Mouse (Mus musculus) liver, embryonic 15.5 days (tissue): ENCODE measurements around the gene Phldb1. TPM values are rescaled to one million over a fixed set of nuclear protein-coding genes. Genes with fewer than 3 reads are reported as not detected.

Source experiments
- ATAC-seq: fragments of 200-750 bp; cut with Nextera tagmentation; 2 replicates; pipeline ENCODE4 v1.8.0; 2017; ENCODE audit warnings: moderate number of reproducible peaks, mild to moderate bottlenecking, moderate library complexity; ENCODE audit not compliant: insufficient read depth
- H3K27ac ChIP-seq: fragments of 300-500 bp; sonication (generic); replicated peaks from 2 replicates; pipeline ENCODE4 v1.5.1; 2015; ENCODE audit warnings: mild to moderate bottlenecking, inconsistent platforms
- H3K27me3 ChIP-seq: fragments of 300-500 bp; sonication (generic); 2 replicates; pipeline ENCODE4 v1.6.1; 2015; ENCODE audit warnings: mild to moderate bottlenecking, inconsistent platforms
- H3K36me3 ChIP-seq: fragments of 300-500 bp; sonication (generic); replicated peaks from 2 replicates; pipeline ENCODE4 v1.6.1; 2015; ENCODE audit warnings: moderate library complexity, mild to moderate bottlenecking, inconsistent platforms
- H3K4me1 ChIP-seq: fragments of 300-500 bp; sonication (generic); replicated peaks from 2 replicates; pipeline ENCODE4 v1.6.1; 2015; ENCODE audit warnings: inconsistent platforms
- H3K4me2 ChIP-seq: fragments of 300-500 bp; sonication (generic); 2 replicates; pipeline ENCODE4 v1.6.1; 2015; ENCODE audit warnings: moderate library complexity, mild to moderate bottlenecking, inconsistent platforms
- H3K4me3 ChIP-seq: fragments of 300-500 bp; sonication (generic); replicated peaks from 2 replicates; pipeline ENCODE4 v1.5.1; 2015; ENCODE audit warnings: mild to moderate bottlenecking, inconsistent platforms
- H3K9ac ChIP-seq: fragments of 300-500 bp; sonication (generic); 2 replicates; pipeline ENCODE4 v1.6.1; 2015; ENCODE audit warnings: moderate library complexity, mild to moderate bottlenecking, inconsistent platforms
- H3K9me3 ChIP-seq: fragments of 300-500 bp; sonication (generic); replicated peaks from 2 replicates; pipeline ENCODE4 v1.6.1; 2016; ENCODE audit warnings: inconsistent platforms
- WGBS: fragments of 180-500 bp; shearing (Covaris S2); methylation state at CpG from one replicate; pipeline ENCODE4 v1.1.7; 2015; ENCODE audit warnings: mixed read lengths; ENCODE audit not compliant: insufficient replicate concordance; 5-methylcytosine and 5-hydroxymethylcytosine counted together
- polyA plus RNA-seq: library from polyadenylated mRNA; unstranded; fragments of >200 nt; fragmentation: Nextera tagmentation; extraction: Ambion mirVana; gene quantifications from 2 replicates; pipeline ENCODE4 v1.2.1, GENCODE M21; 2015

Gene Phldb1
- polyA plus RNA-seq, 1 experiment from 2014 or later = 2.5 TPM

DNA sequence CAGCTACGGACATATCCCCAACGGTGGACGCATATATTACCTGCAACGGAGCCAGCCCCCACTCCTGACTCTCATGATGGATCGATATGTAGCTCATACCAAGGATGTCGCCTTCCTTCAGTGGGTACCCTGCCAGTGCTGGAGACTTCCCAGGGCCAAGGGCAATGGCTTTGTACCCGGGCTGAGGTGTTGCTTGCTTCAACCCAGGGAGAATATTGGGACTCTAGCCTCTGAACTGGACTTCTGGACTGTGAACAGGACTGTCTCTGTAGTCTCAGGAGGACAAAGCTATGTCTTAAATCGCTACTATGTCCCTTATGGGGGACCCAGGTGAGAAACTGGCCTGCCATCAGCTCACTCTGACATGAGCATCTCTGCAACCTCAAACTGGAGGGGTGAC is 52.0 kb downstream of the Phldb1 start:
- Histone ChIP-seq H3K27me3 (no peaks in the 10 kb centered on the region), H3K27ac (no peak overlapping the region), H3K4me3 (no peak overlapping the region), H3K4me2 (no peak overlapping the region), H3K9ac (no peak overlapping the region), H3K9me3 (no peaks in the 10 kb centered on the region), H3K4me1 (no peaks in the 10 kb centered on the region), H3K36me3 (no peaks in the 10 kb centered on the region)
- 72% methylated on average over 8 of the region's 8 CpGs for WGBS
- ATAC-seq = no peak

DNA sequence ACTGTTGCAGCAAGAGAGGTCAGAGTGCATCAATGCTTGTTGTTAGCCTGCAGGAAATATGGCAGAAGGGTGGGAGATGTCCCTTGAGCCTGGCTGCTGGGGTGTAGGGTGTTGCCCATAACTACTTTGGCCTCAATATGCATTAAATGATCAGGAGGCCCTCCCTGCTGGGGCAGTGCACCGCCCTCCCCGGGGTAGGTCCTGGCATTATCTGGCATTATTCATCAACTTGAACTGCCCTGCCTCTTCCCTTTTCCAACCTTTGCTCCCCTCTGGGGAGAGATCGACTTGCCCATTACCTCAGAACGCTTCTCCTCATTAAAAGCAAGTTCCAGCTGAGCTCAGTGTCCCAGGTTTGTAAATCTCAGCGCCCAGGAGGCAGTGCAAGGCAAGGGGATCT is 55.4 kb downstream of the Phldb1 start:
- Histone ChIP-seq H3K27ac (no peak overlapping the region), H3K36me3 (no peaks in the 10 kb centered on the region), H3K9ac (no peak overlapping the region), H3K9me3 (no peaks in the 10 kb centered on the region), H3K4me2 (no peak overlapping the region), H3K4me3 (no peak overlapping the region), H3K27me3 (no peaks in the 10 kb centered on the region), H3K4me1 (no peaks in the 10 kb centered on the region)
- 56% methylated on average over 5 of the region's 5 CpGs for WGBS
- no peak for ATAC-seq

DNA sequence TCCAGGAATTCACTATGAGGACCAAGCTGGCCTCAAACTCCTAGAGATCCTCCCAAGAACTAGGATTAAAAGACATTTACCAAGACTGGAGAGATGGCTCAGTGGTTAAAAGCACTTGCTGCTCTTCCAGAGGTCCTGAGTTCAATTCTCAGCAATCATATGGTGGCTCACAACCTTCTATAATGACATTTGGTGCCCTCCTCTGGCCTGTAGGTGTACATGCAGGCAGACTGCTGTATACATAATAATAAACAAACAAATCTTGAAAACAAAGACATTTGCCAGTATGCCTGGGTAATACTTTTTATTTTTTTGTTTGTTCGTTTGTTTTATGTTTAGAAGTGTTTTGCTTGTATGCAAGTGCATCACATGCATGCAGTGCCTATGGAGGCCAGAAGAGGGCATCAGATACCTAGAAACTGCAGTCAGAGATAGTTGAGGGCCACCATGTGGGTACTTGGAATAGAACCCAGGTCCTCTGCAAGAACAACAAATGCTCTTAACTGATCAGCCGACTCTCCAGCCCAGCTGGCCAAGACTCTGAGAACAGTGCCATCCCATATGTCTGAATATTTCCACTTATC is 56.6 kb downstream of the Phldb1 start:
- Histone ChIP-seq H3K4me1 (no peaks in the 10 kb centered on the region), H3K9ac (no peak overlapping the region), H3K9me3 (no peaks in the 10 kb centered on the region), H3K36me3 (no peaks in the 10 kb centered on the region), H3K27me3 (no peaks in the 10 kb centered on the region), H3K4me2 (no peak overlapping the region), H3K27ac (no peak overlapping the region), H3K4me3 (no peak overlapping the region)
- no peak for ATAC-seq
- WGBS = 68% methylated on average over 2 of the region's 2 CpGs

DNA sequence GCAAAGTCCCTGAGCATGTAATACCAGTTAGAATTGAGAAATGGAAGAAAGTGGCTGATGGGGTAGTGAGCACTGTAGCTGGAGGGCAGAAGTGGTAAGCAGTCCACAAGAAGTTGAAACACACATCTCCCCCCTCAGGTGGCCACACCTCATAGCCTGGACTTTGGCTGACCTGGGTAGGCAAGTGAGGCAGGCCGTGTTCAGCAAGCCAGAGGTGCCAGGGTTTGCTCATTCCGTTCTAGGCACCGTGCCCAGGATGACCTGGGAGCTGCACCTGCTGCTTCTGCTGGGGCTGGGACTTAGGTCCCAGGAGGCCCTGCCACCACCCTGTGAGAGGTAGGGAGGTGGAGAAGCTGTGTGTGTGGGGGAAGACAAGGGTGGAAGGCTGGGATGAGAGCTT is 62.0 kb downstream of the Phldb1 start, which contains the start of gene Treh:
Gene Treh, plus strand, starts transcription at position 229 of the 400 bp plus-strand sequence.
- no peaks in the 10 kb centered on the region for H3K9me3 ChIP-seq
- H3K4me2 ChIP-seq = no peak within 1 kb of the TSS
- no peaks in the 10 kb centered on the region for H3K4me1 ChIP-seq
- H3K27ac ChIP-seq = no peak within 1 kb of the TSS
- no peaks in the 10 kb centered on the region for H3K36me3 ChIP-seq
- no peak within 1 kb of the TSS for H3K4me3 ChIP-seq
- no peaks in the 10 kb centered on the region; the same call in 1 of the 2 replicates for H3K27me3 ChIP-seq
- 55% methylated on average over 3 of the region's 3 CpGs for WGBS
- no peak for ATAC-seq
- no peak within 1 kb of the TSS for H3K9ac ChIP-seq

DNA sequence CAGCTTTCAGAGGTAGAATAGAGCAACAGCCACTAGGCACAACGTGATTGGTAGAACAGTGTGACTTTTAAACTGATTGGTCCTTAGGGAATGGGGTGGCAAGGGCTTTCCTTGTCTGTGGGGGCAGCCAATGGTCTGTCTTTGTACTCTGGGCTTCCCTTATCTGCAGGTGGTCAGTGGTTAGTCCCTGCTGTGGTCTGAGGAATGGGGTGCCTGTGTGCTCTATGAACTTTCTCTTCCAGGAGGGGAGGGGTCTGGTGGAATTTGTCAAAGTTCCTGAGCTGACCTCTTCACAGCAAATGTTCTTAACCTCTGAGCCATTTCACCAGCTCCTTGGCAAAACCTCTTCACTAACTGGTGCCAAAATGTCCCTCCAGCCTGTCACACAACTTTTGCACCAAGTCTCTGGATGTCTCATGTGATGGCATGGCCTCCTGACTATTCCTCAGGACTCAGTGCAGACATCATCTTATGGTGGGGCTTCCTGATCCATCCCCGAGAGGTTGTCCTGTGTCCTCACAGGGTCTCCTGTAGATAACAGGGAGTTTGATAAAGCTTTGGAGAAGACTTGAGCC is 62.6 kb downstream of the Phldb1 start:
- no peaks in the 10 kb centered on the region for H3K4me1 ChIP-seq
- no peak overlapping the region for H3K4me2 ChIP-seq
- no peaks in the 10 kb centered on the region for H3K9me3 ChIP-seq
- ATAC-seq = no peak
- no peak overlapping the region for H3K27ac ChIP-seq
- no peak overlapping the region for H3K9ac ChIP-seq
- no peaks in the 10 kb centered on the region for H3K36me3 ChIP-seq
- no peaks in the 10 kb centered on the region; the same call in 1 of the 2 replicates for H3K27me3 ChIP-seq
- 24% methylated on average over 2 of the region's 2 CpGs for WGBS
- no peak overlapping the region for H3K4me3 ChIP-seq

DNA sequence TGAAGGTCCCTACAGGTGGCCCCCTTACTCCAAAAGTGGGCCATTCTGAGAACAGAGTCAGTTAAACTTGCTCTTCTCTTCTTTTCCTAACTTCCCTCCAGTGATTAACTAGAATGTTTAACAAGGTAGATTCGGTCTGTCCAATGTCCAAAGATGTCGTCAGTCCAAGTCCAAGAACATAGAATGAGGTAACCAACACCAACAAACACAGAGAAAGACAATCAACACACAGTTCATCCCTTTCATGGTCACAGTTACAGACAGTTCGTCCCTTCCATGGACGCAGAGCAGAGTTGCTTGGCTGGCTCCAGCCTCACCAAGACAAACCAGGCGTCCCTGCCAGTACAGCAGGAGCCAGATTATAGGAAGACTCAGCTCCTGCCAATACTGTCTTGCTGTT is 63.6 kb downstream of the Phldb1 start:
- no peak overlapping the region for H3K4me2 ChIP-seq
- no peak overlapping the region for H3K27ac ChIP-seq
- no peak overlapping the region for H3K4me3 ChIP-seq
- 64% methylated on average over 5 of the region's 5 CpGs for WGBS
- no peaks in the 10 kb centered on the region for H3K4me1 ChIP-seq
- H3K9me3 ChIP-seq = no peaks in the 10 kb centered on the region
- no peak overlapping the region for H3K9ac ChIP-seq
- H3K27me3 ChIP-seq = no peaks in the 10 kb centered on the region; the same call in 1 of the 2 replicates
- no peaks in the 10 kb centered on the region for H3K36me3 ChIP-seq
- no peak for ATAC-seq

DNA sequence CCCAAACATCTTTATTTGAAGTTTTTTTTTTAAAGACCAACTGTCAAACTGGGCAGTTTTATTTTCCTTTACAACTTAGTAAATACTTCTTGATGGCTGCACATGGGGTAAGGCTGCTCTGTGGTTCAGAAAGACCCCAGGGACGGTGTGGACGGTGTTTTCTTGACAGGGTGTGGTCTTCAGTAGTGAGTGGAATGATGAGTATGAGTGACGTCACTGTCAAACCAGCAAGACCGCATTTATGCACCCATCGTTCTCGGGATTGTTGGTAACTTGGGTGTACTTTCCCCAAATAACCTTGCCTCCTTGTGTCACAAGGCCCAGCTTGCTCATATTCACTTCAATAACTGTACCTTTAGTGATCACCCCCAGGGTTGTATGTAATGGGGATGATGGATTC is 71.3 kb downstream of the Phldb1 start:
- no peak for ATAC-seq
- Histone ChIP-seq H3K9ac (no peak overlapping the region), H3K4me2 (no peak overlapping the region), H3K9me3 (no peaks in the 10 kb centered on the region), H3K4me3 (no peak overlapping the region), H3K36me3 (no peaks in the 10 kb centered on the region), H3K4me1 (no peaks in the 10 kb centered on the region), H3K27me3 (no peaks in the 10 kb centered on the region), H3K27ac (no peak overlapping the region)
- 67% methylated on average over 6 of the region's 6 CpGs for WGBS

DNA sequence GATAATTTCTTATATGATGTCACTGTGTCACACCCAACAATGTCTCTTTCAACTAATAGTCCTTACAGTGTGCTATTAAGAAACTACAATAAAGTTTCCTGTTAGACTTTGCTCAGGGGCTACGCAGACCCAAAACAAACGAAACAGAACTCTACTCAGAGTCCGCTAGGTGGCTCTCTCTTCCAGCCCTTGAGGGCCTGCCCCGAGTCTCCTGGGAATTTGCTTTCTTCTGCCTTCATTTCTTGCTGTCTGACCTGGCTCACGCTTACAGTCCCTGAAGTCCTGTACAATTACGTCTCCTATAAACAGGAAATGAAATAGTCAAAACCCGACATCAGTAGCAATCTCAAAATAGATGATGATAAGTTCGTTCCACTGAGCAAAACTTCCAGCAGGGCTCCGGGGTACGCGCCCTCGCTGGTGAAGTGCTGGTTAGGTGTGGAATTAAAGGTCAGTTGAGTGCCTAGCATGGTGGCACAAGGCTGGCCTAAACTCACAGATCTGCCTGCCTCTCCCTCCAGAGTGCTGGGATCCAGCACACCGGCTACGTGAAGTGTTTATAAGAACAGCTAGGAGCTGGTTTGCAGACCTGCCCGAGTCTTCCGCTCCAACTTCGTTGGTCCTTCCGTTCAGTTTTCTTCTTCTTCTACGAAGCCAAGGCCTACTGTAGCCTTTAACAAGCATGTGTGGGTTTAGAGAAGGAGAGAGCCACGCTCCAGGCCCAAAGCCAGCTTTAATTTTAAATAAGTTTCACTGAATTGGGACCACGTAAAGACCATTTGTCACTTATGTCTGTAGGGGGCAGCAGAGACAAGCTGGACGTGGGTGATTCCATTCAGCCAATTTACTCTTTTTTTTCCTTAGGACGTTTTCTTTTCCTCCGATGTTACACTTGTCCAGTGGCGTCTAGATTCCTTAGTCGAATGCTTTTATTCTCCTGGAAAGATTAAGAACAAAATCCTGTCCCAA is 79.6 kb downstream of the Phldb1 start:
- peaks cover 7% of the 10 kb centered on the region; the same call in 1 of the 2 replicates for H3K27me3 ChIP-seq
- H3K9ac ChIP-seq = no peak overlapping the region
- H3K4me3 ChIP-seq = peak overlapping the region; percentile 12
- H3K4me1 ChIP-seq = peaks cover 3% of the 10 kb centered on the region; the same call in 1 of the 2 replicates
- ATAC-seq = no peak
- H3K27ac ChIP-seq = no peak overlapping the region
- 23% methylated on average over 26 of the region's 26 CpGs for WGBS
- H3K9me3 ChIP-seq = no peaks in the 10 kb centered on the region
- H3K36me3 ChIP-seq = no peaks in the 10 kb centered on the region
- peak overlapping the region; percentile 55 for H3K4me2 ChIP-seq

DNA sequence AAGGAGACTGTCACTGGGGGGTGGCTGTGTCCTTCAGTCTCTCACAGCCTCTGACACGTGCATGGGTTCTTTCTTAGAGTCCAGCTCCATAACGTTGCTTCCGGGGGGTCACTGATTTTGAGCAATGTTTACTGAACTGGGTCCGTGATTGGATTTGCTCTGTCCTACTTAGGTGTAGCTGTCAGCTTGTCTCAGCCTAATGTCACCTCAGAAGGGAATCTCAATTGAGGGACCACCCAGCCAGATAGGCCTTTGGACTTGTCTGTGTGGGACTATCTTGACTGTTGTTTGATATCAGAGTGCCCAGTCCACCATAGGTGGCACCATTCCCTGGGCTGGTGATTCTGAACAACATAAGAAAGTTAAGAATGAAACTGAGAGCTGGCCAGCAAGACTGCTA is 81.1 kb downstream of the Phldb1 start:
- 59% methylated on average over 4 of the region's 4 CpGs for WGBS
- no peak overlapping the region for H3K4me2 ChIP-seq
- H3K36me3 ChIP-seq = no peaks in the 10 kb centered on the region
- H3K27me3 ChIP-seq = peaks cover 7% of the 10 kb centered on the region; the same call in 1 of the 2 replicates
- H3K4me3 ChIP-seq = no peak overlapping the region
- no peak overlapping the region for H3K9ac ChIP-seq
- H3K4me1 ChIP-seq = peaks cover 3% of the 10 kb centered on the region; the same call in 1 of the 2 replicates
- no peak overlapping the region for H3K27ac ChIP-seq
- ATAC-seq = no peak
- H3K9me3 ChIP-seq = no peaks in the 10 kb centered on the region

DNA sequence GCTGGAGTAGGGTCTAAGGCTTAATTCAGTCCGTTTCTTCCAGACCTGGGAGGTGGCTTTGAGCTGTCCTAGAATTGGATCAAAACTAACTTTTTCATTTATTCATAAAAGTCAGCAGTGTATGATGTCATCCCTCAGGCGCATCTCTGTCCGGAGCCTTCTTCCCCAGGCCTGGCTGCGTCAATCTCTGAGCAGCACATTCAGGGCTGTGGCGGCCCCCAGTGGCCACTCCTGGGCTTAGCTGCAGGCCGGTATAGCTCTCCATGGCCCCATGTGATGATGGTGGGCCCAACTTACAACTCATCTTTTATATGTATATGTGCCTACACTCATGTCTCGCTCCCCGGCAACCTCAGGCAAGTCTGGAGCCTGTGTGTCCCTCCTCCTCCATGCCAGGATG is 83.0 kb downstream of the Phldb1 start:
- no peak overlapping the region for H3K9ac ChIP-seq
- H3K36me3 ChIP-seq = no peaks in the 10 kb centered on the region
- no peak overlapping the region for H3K4me2 ChIP-seq
- 10% methylated on average over 8 of the region's 8 CpGs for WGBS
- H3K27me3 ChIP-seq = peaks cover 7% of the 10 kb centered on the region; the same call in 1 of the 2 replicates
- H3K4me3 ChIP-seq = no peak overlapping the region
- peak; percentile 52; the same call in 1 of the 2 replicates for ATAC-seq
- no peak overlapping the region for H3K27ac ChIP-seq
- peaks cover 3% of the 10 kb centered on the region; the same call in 1 of the 2 replicates for H3K4me1 ChIP-seq
- no peaks in the 10 kb centered on the region for H3K9me3 ChIP-seq

DNA sequence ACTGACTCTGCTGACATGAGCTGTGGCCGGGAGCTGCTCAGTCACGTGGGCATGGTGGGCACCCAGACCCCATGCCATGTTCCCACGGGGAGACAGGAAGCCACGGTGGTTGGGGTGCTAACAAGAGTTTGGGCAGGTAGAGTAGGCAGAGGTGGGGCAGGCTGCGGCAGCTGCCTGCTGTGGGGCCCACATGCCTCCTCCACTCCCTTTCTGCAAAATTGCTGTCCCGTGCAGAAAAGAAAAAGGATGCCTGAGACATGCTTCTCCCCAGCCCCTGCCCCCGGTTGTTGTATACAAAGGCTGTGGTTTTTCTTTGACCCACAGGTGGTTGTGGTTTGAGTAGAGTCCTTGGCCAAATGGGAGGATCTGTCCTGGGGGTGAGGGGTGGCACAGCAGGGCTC is 86.1 kb downstream of the Phldb1 start:
- Histone ChIP-seq H3K27ac (no peak overlapping the region), H3K36me3 (no peaks in the 10 kb centered on the region), H3K4me2 (no peak overlapping the region), H3K9ac (no peak overlapping the region), H3K4me1 (peaks cover 10% of the 10 kb centered on the region; the same call in 1 of the 2 replicates), H3K4me3 (no peak overlapping the region), H3K9me3 (no peaks in the 10 kb centered on the region), H3K27me3 (peaks cover 7% of the 10 kb centered on the region; the same call in 1 of the 2 replicates)
- no peak for ATAC-seq
- 35% methylated on average over 7 of the region's 7 CpGs for WGBS
